Mouse (Mus musculus): ENCODE results near the gene Senp7. TPM values are rescaled to one million over a fixed set of nuclear protein-coding genes. Genes with fewer than 3 reads are reported as not detected.

Gene Senp7
- polyA plus RNA-seq, 1 experiment, result 33.2 TPM

- Histone ChIP-seq H3K4me3 (ENCODE audit: insufficient read depth, low read length) (no peak overlapping the region), H3K4me1 (ENCODE audit: control insufficient read depth, insufficient read depth, low read length) (no peaks in the 10 kb centered on the region), H3K27ac (ENCODE audit: insufficient read depth, low read length) (no peak overlapping the region)
- TF ChIP-seq POLR2A (IDR thresholded peaks at IDR 0.05; ENCODE audit: low read depth, low read length) (no peak), CTCF (IDR thresholded peaks at IDR 0.05; ENCODE audit: borderline replicate concordance, insufficient read depth, low read length) (no peak)
Observed at GRCm38 (mm10) chr16:56186863-56187262, 138.7 kb downstream of the Senp7 start.

- TF ChIP-seq CTCF (IDR thresholded peaks at IDR 0.05; ENCODE audit: borderline replicate concordance, insufficient read depth, low read length) (no peak), POLR2A (IDR thresholded peaks at IDR 0.05; ENCODE audit: low read depth, low read length) (no peak)
- Histone ChIP-seq H3K4me1 (ENCODE audit: control insufficient read depth, insufficient read depth, low read length) (no peaks in the 10 kb centered on the region), H3K4me3 (ENCODE audit: insufficient read depth, low read length) (no peak overlapping the region), H3K27ac (ENCODE audit: insufficient read depth, low read length) (no peak overlapping the region)
Observed at GRCm38 (mm10) chr16:56188198-56188597, 140.1 kb downstream of the Senp7 start.

- Histone ChIP-seq H3K4me1 (ENCODE audit: control insufficient read depth, insufficient read depth, low read length) (no peaks in the 10 kb centered on the region), H3K27ac (ENCODE audit: insufficient read depth, low read length) (no peak within 1 kb of the TSS), H3K4me3 (ENCODE audit: insufficient read depth, low read length) (no peak within 1 kb of the TSS)
- TF ChIP-seq CTCF (IDR thresholded peaks at IDR 0.05; ENCODE audit: borderline replicate concordance, insufficient read depth, low read length) (no peak), POLR2A (IDR thresholded peaks at IDR 0.05; ENCODE audit: low read depth, low read length) (no peak)
Observed at GRCm38 (mm10) chr16:56204051-56204450, 155.9 kb downstream of the Senp7 start, which contains the start of gene Impg2. Gene Impg2, plus strand, starts transcription at chr16:56204313.

GRCm38 (mm10) chr16:56212740-56213139, 164.6 kb downstream of the Senp7 start:
- Histone ChIP-seq H3K4me3 (ENCODE audit: insufficient read depth, low read length) (no peak overlapping the region), H3K4me1 (ENCODE audit: control insufficient read depth, insufficient read depth, low read length) (no peaks in the 10 kb centered on the region), H3K27ac (ENCODE audit: insufficient read depth, low read length) (no peak overlapping the region)
- TF ChIP-seq POLR2A (IDR thresholded peaks at IDR 0.05; ENCODE audit: low read depth, low read length) (no peak), CTCF (IDR thresholded peaks at IDR 0.05; ENCODE audit: borderline replicate concordance, insufficient read depth, low read length) (no peak)

- no peak overlapping the region for H3K4me3 ChIP-seq (ENCODE audit: insufficient read depth, low read length)
- no peak overlapping the region for H3K27ac ChIP-seq (ENCODE audit: insufficient read depth, low read length)
- TF ChIP-seq CTCF (IDR thresholded peaks at IDR 0.05; ENCODE audit: borderline replicate concordance, insufficient read depth, low read length), result no peak
- no peak for TF ChIP-seq POLR2A (IDR thresholded peaks at IDR 0.05; ENCODE audit: low read depth, low read length)
- H3K4me1 ChIP-seq (ENCODE audit: control insufficient read depth, insufficient read depth, low read length), result no peaks in the 10 kb centered on the region
Observed at GRCm38 (mm10) chr16:56227686-56228085, 179.5 kb downstream of the Senp7 start.

- H3K4me3 ChIP-seq (ENCODE audit: insufficient read depth, low read length), result no peak overlapping the region
- H3K4me1 ChIP-seq (ENCODE audit: control insufficient read depth, insufficient read depth, low read length), result no peaks in the 10 kb centered on the region
- no peak overlapping the region for H3K27ac ChIP-seq (ENCODE audit: insufficient read depth, low read length)
- TF ChIP-seq POLR2A (IDR thresholded peaks at IDR 0.05; ENCODE audit: low read depth, low read length) (no peak), CTCF (IDR thresholded peaks at IDR 0.05; ENCODE audit: borderline replicate concordance, insufficient read depth, low read length) (no peak)
Observed at GRCm38 (mm10) chr16:56229455-56229854, 181.3 kb downstream of the Senp7 start.

GRCm38 (mm10) chr16:56231300-56231699, 183.2 kb downstream of the Senp7 start:
- no peak for TF ChIP-seq CTCF (IDR thresholded peaks at IDR 0.05; ENCODE audit: borderline replicate concordance, insufficient read depth, low read length)
- TF ChIP-seq POLR2A (IDR thresholded peaks at IDR 0.05; ENCODE audit: low read depth, low read length), result no peak
- Histone ChIP-seq H3K4me1 (ENCODE audit: control insufficient read depth, insufficient read depth, low read length) (no peaks in the 10 kb centered on the region), H3K4me3 (ENCODE audit: insufficient read depth, low read length) (no peak overlapping the region)

GRCm38 (mm10) chr16:56232736-56233135, 184.6 kb downstream of the Senp7 start:
- no peak for TF ChIP-seq POLR2A (IDR thresholded peaks at IDR 0.05; ENCODE audit: low read depth, low read length)
- no peak for TF ChIP-seq CTCF (IDR thresholded peaks at IDR 0.05; ENCODE audit: borderline replicate concordance, insufficient read depth, low read length)
- Histone ChIP-seq H3K27ac (ENCODE audit: insufficient read depth, low read length) (no peak overlapping the region), H3K4me3 (ENCODE audit: insufficient read depth, low read length) (no peak overlapping the region), H3K4me1 (ENCODE audit: control insufficient read depth, insufficient read depth, low read length) (no peaks in the 10 kb centered on the region)

More at GRCm38 (mm10) chr16:56231300-56231699, 183.2 kb downstream of the Senp7 start:
- H3K27ac ChIP-seq (ENCODE audit: insufficient read depth, low read length), result no peak overlapping the region

Other genes starting within 250 kb of the Senp7 start
- 13.7 and 23.2 TPM in 2 replicates for gene Nfkbiz, start 209.4 kb upstream of the Senp7 start, polyA plus RNA-seq (2011; ENCODE audit: insufficient read length, low read depth, missing spikeins)
- gene Nxpe3, start 153.1 kb upstream of the Senp7 start, polyA plus RNA-seq (2011; ENCODE audit: insufficient read length, low read depth, missing spikeins), result 1.1 and 1.4 TPM in 2 replicates
- gene Cep97, start 113.5 kb upstream of the Senp7 start, polyA plus RNA-seq (2011; ENCODE audit: insufficient read length, low read depth, missing spikeins), result 4.3 and 6.7 TPM in 2 replicates
- 978 and 1,034 TPM in 2 replicates for gene Rpl24, start 82.1 kb upstream of the Senp7 start, polyA plus RNA-seq (2011; ENCODE audit: insufficient read length, low read depth, missing spikeins)
- 15.5 and 15.9 TPM in 2 replicates for gene Zbtb11, start 74.5 kb upstream of the Senp7 start, polyA plus RNA-seq (2011; ENCODE audit: insufficient read length, low read depth, missing spikeins)
- 179 and 181 TPM in 2 replicates for gene Pcnp, start 18.6 kb upstream of the Senp7 start, polyA plus RNA-seq (2011; ENCODE audit: insufficient read length, low read depth, missing spikeins)
- 13.6 and 15.1 TPM in 2 replicates for gene Trmt10c, start 10.5 kb upstream of the Senp7 start, polyA plus RNA-seq (2011; ENCODE audit: insufficient read length, low read depth, missing spikeins)
- 0.52 and 0.74 TPM in 2 replicates for gene Impg2, start 156.0 kb downstream of the Senp7 start, polyA plus RNA-seq (2011; ENCODE audit: insufficient read length, low read depth, missing spikeins)